Mouse (Mus musculus) CH12.LX (cell line): ENCODE data around the gene Csdc2. TPM values are rescaled to one million over a fixed set of nuclear protein-coding genes. Genes with fewer than 3 reads are reported as not detected.
A peak's percentile ranks its signal among the peaks of the same experiment; 100 is the strongest.

Experiments used
- DNase-seq: peaks from one replicate; pipeline ENCODE4 v3.0.0-alpha.2; 2013; ENCODE audit errors: extremely low read depth
- H3K27ac ChIP-seq: 2 replicates; pipeline ENCODE4 v1.5.1; 2012; ENCODE audit warnings: low read depth, mild to moderate bottlenecking, control low read depth, moderate library complexity; ENCODE audit not compliant: insufficient read depth
- H3K27me3 ChIP-seq: replicated peaks from 2 replicates; pipeline ENCODE3; 2012; ENCODE audit warnings: inconsistent platforms
- H3K36me3 ChIP-seq, 2 experiments: replicated peaks in 1 of 2; 2 replicates each; pipeline versions ENCODE3 to v1.6.1; 2012; ENCODE audit warnings: inconsistent platforms in 1 of 2, low read length in 1 of 2, mild to moderate bottlenecking in 1 of 2, mixed read lengths in 1 of 2, moderate library complexity in 1 of 2; ENCODE audit not compliant: control insufficient read depth in 1 of 2, insufficient read depth in 1 of 2
- H3K4me1 ChIP-seq, 2 experiments: 2 replicates each; pipeline ENCODE4 v1.6.1; 2012; ENCODE audit warnings: inconsistent platforms in 1 of 2, moderate library complexity in 1 of 2; ENCODE audit not compliant: insufficient read depth in 2 of 2, control insufficient read depth in 1 of 2
- H3K4me2 ChIP-seq: 2 replicates; pipeline ENCODE4 v1.6.1; 2012; ENCODE audit warnings: low read depth, mild to moderate bottlenecking, control low read depth; ENCODE audit not compliant: poor library complexity, insufficient read depth, severe bottlenecking
- H3K4me3 ChIP-seq, 3 experiments: fragments of 150-350 bp in 1 of 3; sonication (generic) in 1 of 3; replicated peaks in 1 of 3; 2 replicates each; pipeline versions ENCODE3 to v1.5.1; 2011 to 2012; ENCODE audit warnings: low read depth in 2 of 3, low read length in 2 of 3, mild to moderate bottlenecking in 2 of 3, moderate library complexity in 2 of 3, control low read depth in 1 of 3, improper control_type of control experiment in 1 of 3, inconsistent platforms in 1 of 3, mixed read lengths in 1 of 3; ENCODE audit not compliant: poor library complexity in 1 of 3
- H3K79me2 ChIP-seq: replicated peaks from 2 replicates; pipeline ENCODE4 v1.6.1; 2012; ENCODE audit warnings: mild to moderate bottlenecking, moderate library complexity; ENCODE audit not compliant: control insufficient read depth, poor library complexity, insufficient read depth, severe bottlenecking; ENCODE audit errors: extremely low read depth
- H3K9ac ChIP-seq: 2 replicates; pipeline ENCODE4 v1.6.1; 2012; ENCODE audit warnings: low read depth, mild to moderate bottlenecking, control low read depth, moderate library complexity; ENCODE audit not compliant: insufficient read depth
- H3K9me3 ChIP-seq: replicated peaks from 2 replicates; pipeline ENCODE3; 2012; ENCODE audit warnings: low read length, inconsistent platforms, mixed read lengths
- CHD1 ChIP-seq: IDR thresholded peaks from 2 replicates; pipeline ENCODE4 v1.6.1; 2012; ENCODE audit warnings: low read depth, low read length, improper control_type of control experiment, inconsistent platforms
- CHD2 ChIP-seq: IDR thresholded peaks from 2 replicates; pipeline ENCODE4 v1.6.1; 2011; ENCODE audit warnings: low read length, improper control_type of control experiment
- CTCF ChIP-seq, 2 experiments: IDR thresholded peaks in 1 of 2; conservative IDR thresholded peaks in 1 of 2; 2 replicates each; pipeline ENCODE4 v1.5.1; 2011 to 2012; ENCODE audit warnings: low read depth in 2 of 2, low read length in 2 of 2, improper control_type of control experiment in 1 of 2, inconsistent platforms in 1 of 2, mild to moderate bottlenecking in 1 of 2, moderate library complexity in 1 of 2
- E2F4 ChIP-seq: IDR thresholded peaks from 2 replicates; pipeline ENCODE4 v1.6.1; 2011; ENCODE audit warnings: low read depth, low read length, improper control_type of control experiment; ENCODE audit not compliant: insufficient replicate concordance
- ELF1 ChIP-seq: IDR thresholded peaks from 2 replicates; pipeline ENCODE4 v1.6.1; 2014; ENCODE audit warnings: low read depth, mild to moderate bottlenecking, inconsistent platforms, low read length, improper control_type of control experiment
- GABPA ChIP-seq: IDR thresholded peaks from 2 replicates; pipeline ENCODE4 v1.6.1; 2012; ENCODE audit warnings: low read depth, low read length, improper control_type of control experiment, inconsistent platforms; ENCODE audit not compliant: insufficient replicate concordance
- JUN ChIP-seq: IDR thresholded peaks from 2 replicates; pipeline ENCODE4 v1.6.1; 2011; ENCODE audit warnings: low read depth, mild to moderate bottlenecking, low read length, improper control_type of control experiment, moderate library complexity; ENCODE audit not compliant: insufficient read depth
- JUND ChIP-seq: conservative IDR thresholded peaks from 2 replicates; pipeline ENCODE4 v1.6.1; 2011; ENCODE audit warnings: low read depth, low read length, improper control_type of control experiment
- KAT2A ChIP-seq: IDR thresholded peaks from 2 replicates; pipeline ENCODE4 v1.6.1; 2012; ENCODE audit warnings: low read length, improper control_type of control experiment, inconsistent platforms; ENCODE audit not compliant: insufficient replicate concordance
- MAZ ChIP-seq: IDR thresholded peaks from 2 replicates; pipeline ENCODE4 v1.6.1; 2012; ENCODE audit warnings: low read depth, mild to moderate bottlenecking, inconsistent platforms, low read length, improper control_type of control experiment, moderate library complexity
- MXI1 ChIP-seq: IDR thresholded peaks from 2 replicates; pipeline ENCODE4 v1.6.1; 2011; ENCODE audit warnings: mild to moderate bottlenecking, low read depth, low read length, improper control_type of control experiment
- MYC ChIP-seq: IDR thresholded peaks from 2 replicates; pipeline ENCODE4 v1.6.1; 2011; ENCODE audit warnings: low read depth, mild to moderate bottlenecking, improper control_type of control experiment, low read length
- NRF1 ChIP-seq: IDR thresholded peaks from 2 replicates; pipeline ENCODE4 v1.6.1; 2014; ENCODE audit warnings: low read depth, mild to moderate bottlenecking, inconsistent platforms, low read length, improper control_type of control experiment, moderate library complexity
- POLR2A ChIP-seq: IDR thresholded peaks from 2 replicates; pipeline ENCODE4 v1.6.1; 2011; ENCODE audit warnings: low read depth, mild to moderate bottlenecking, improper control_type of control experiment, low read length
- POLR2AphosphoS2 ChIP-seq: IDR thresholded peaks from 2 replicates; pipeline ENCODE4 v1.6.1; 2011; ENCODE audit warnings: low read depth, low read length, improper control_type of control experiment
- USF1 ChIP-seq: IDR thresholded peaks from 2 replicates; pipeline ENCODE4 v1.6.1; 2014; ENCODE audit warnings: low read depth, mild to moderate bottlenecking, inconsistent platforms, low read length, improper control_type of control experiment
- ZC3H11A ChIP-seq: IDR thresholded peaks from 2 replicates; pipeline ENCODE4 v1.6.1; 2012; ENCODE audit warnings: low read depth, mild to moderate bottlenecking, inconsistent platforms, low read length, improper control_type of control experiment
- ZKSCAN1 ChIP-seq: IDR thresholded peaks from 2 replicates; pipeline ENCODE4 v1.6.1; 2012; ENCODE audit warnings: low read depth, inconsistent platforms, low read length, improper control_type of control experiment, borderline replicate concordance
- dilution Hi-C: fragments of 300-500 bp; cut with MboI; formaldehyde crosslinking; loops from 2 replicates; pipeline ENCODE4 v1.14.3; 2020; ENCODE audit warnings: low sequenced_read_pairs; ENCODE audit not compliant: extremely low pct_unique_long_range_greater_than_20kb, extremely low pct_ligation_motif_present
- in situ Hi-C: fragments of 300-500 bp; cut with MboI; formaldehyde crosslinking; loops from 3 replicates; pipeline ENCODE4 v1.14.3; 2019; ENCODE audit warnings: low sequenced_read_pairs, low pct_ligation_motif_present, low pct_unique_long_range_greater_than_20kb, mixed read lengths
- polyA plus RNA-seq: library from polyadenylated mRNA; unstranded; fragments of >175 nt; gene quantifications from 2 replicates; pipeline ENCODE4 v1.2.1, GENCODE M21; 2012; ENCODE audit warnings: low read depth; ENCODE audit not compliant: insufficient read length
- total RNA-seq, 2 experiments: library from RNA; depleted of rRNA; stranded (reverse); fragments of 300-350 nt in 1 of 2; fragments of >200 nt in 1 of 2; gene quantifications; 2 replicates each; pipeline ENCODE4 v1.2.3; 2012 to 2014

Csdc2 gene
- total and polyA plus RNA-seq, 3 experiments, result 0.08 to 0.43 TPM; not detected in 1

DNA sequence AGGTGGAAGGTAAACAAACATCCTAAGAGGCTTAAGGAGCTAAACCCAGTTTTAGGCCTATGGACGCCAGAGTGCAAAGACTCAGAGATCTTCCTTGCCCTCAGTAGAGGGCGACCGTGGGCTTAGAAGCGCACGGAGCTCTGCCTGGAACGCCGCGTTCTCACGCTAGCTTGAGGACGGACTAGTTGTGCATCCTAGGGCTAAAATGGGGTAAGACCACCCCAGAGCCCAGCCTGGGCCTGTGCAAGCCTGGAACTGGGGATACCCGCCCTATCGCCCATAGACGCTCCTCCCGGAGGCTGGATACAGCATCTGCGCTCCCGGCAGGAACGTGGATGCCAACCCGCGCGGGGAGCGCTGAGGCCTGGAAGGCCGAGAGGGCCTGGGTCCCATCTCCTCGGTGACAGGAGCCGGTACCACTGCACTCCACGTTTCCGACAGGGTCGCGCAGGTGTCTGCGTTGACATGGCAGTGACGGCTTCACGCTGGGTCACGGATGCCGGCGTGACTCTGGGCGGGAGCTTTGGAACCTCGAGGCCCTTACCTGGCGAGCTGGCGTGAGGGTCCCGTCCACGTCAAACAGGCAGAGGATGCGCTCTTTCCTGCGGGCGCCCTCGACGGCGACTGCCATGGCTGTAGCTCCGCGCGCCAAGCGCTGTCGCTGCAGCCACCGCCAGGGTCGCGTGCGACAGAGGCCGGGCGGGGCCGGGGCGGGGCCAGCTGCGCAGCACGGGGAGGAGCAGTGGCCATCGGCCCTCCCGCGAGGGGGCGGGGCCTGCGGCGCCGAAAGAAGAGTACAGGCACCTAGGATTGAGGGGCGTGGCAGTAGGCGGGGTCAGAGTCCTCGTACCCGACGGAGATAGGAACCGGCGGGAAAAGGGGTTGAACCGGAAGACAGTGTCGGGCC is 23.9 kb downstream of the Csdc2 start, which contains the start of gene Pmm1 (continued):
- peak; percentile 80 for TF ChIP-seq ELF1
- no peak for TF ChIP-seq JUN
- TF ChIP-seq CHD2, result no peak
- peak; percentile 51; the same call in 1 of the 2 replicates for TF ChIP-seq CHD1
- TF ChIP-seq POLR2AphosphoS2, result no peak
- peak; percentile 62 for TF ChIP-seq ZC3H11A
- peak; percentile 74 for TF ChIP-seq MXI1
- peak; percentile 68; the same call in 1 of the 2 replicates for TF ChIP-seq MYC
- peak; percentile 75 for TF ChIP-seq NRF1

GRCm38 (mm10) chr15:81961078-81961451 is 24.5 kb downstream of the Csdc2 start:
- H3K27ac ChIP-seq, result no peak overlapping the region
- H3K4me1 ChIP-seq, result peaks cover 4 to 34% of the 10 kb centered on the region in 2 experiments; a peak in 3 of 4 replicates
- peak overlapping the region; percentile 76 for H3K4me2 ChIP-seq
- H3K36me3 ChIP-seq, result peaks cover 11 to 27% of the 10 kb centered on the region in 2 experiments
- in situ Hi-C loops (no loop called here), dilution Hi-C loops (no loop called here)
- H3K79me2 ChIP-seq, result peaks cover 18% of the 10 kb centered on the region
- no peaks in the 10 kb centered on the region for H3K9me3 ChIP-seq
- no peak for DNase-seq
- no peaks in the 10 kb centered on the region for H3K27me3 ChIP-seq
- H3K9ac ChIP-seq, result peak overlapping the region; percentile 66
- TF ChIP-seq USF1 (no peak), KAT2A (no peak), MYC (no peak), GABPA (no peak), POLR2A (no peak), CHD2 (no peak), E2F4 (no peak), JUND (no peak), MAZ (no peak), ZKSCAN1 (no peak), ZC3H11A (no peak), JUN (no peak), ELF1 (no peak), CTCF (conservative IDR thresholded peaks at IDR 0.05 in 1 of 2, IDR thresholded peaks at IDR 0.05 in 1 of 2; ENCODE audit: low read depth in 2 of 2, low read length in 2 of 2) (no peak)
- TF ChIP-seq, all 38 proteins: peak for 0
- peak overlapping the region; percentile 44 to 54 (median 47) for H3K4me3 ChIP-seq
